Mouse (Mus musculus) bone marrow, adult 2 months (tissue): ENCODE data around the gene Lamp3.

Source experiments
- CTCF ChIP-seq: fragments of 200-500 bp; IDR thresholded peaks from 2 replicates; pipeline ENCODE4 v1.5.1; 2011; ENCODE audit warnings: low read length, control low read depth; ENCODE audit not compliant: control insufficient read depth, insufficient read depth
- POLR2A ChIP-seq: fragments of 200-500 bp; IDR thresholded peaks from 2 replicates; pipeline ENCODE4 v1.6.1; 2011; ENCODE audit warnings: low read depth, mild to moderate bottlenecking, control low read depth, low read length, borderline replicate concordance; ENCODE audit not compliant: control insufficient read depth

- TF ChIP-seq CTCF (no peak), POLR2A (no peak)
Measured at GRCm38 (mm10) chr16:19699207-19699606, 7.0 kb downstream of the Lamp3 start.
